Mouse (Mus musculus) liver, adult 2 months (tissue): ENCODE measurements at regions not wholly inside any gene's neighbourhood (a gene's known extent, or its start where the extent isn't known, plus 50 kb on each side); places are given as distances from the start of the nearest gene placed in this dataset.
A peak's percentile ranks its signal among the peaks of the same experiment; 100 is the strongest.

ENCODE experiments used
- DNase-seq: peaks from one replicate; pipeline ENCODE4 v3.0.0-alpha.2; 2011; ENCODE audit warnings: low read depth, low spot score; ENCODE audit errors: extremely low read depth
- H3K27ac ChIP-seq: fragments of 200-500 bp; replicated peaks from 2 replicates; pipeline ENCODE4 v1.5.1; 2012; ENCODE audit warnings: low read depth, mild to moderate bottlenecking, control low read depth, inconsistent platforms, low read length; ENCODE audit not compliant: insufficient read depth
- H3K27me3 ChIP-seq: fragments of 200-500 bp; 2 replicates; pipeline ENCODE4 v1.6.1; 2012; ENCODE audit warnings: mild to moderate bottlenecking, moderate library complexity, low read length, inconsistent platforms; ENCODE audit not compliant: control insufficient read depth, insufficient read depth
- H3K36me3 ChIP-seq: fragments of 200-500 bp; 2 replicates; pipeline ENCODE4 v1.6.1; 2012; ENCODE audit warnings: low read length, inconsistent platforms; ENCODE audit not compliant: control insufficient read depth, insufficient read depth
- H3K4me1 ChIP-seq: fragments of 200-500 bp; 2 replicates; pipeline ENCODE4 v1.6.1; 2011; ENCODE audit warnings: low read length; ENCODE audit not compliant: control insufficient read depth, insufficient read depth
- H3K4me3 ChIP-seq: fragments of 200-500 bp; 2 replicates; pipeline ENCODE4 v1.5.1; 2011; ENCODE audit warnings: low read depth, mild to moderate bottlenecking, control low read depth, low read length, moderate library complexity; ENCODE audit not compliant: insufficient read depth
- H3K79me2 ChIP-seq: fragments of 200-500 bp; 2 replicates; pipeline ENCODE4 v1.6.1; 2012; ENCODE audit warnings: inconsistent platforms, mild to moderate bottlenecking, low read length, moderate library complexity; ENCODE audit not compliant: control insufficient read depth, insufficient read depth
- H3K9ac ChIP-seq: fragments of 200-500 bp; 2 replicates; pipeline ENCODE4 v1.6.1; 2012; ENCODE audit warnings: low read depth, mild to moderate bottlenecking, control low read depth, inconsistent platforms, low read length
- CTCF ChIP-seq: fragments of 200-500 bp; IDR thresholded peaks from 2 replicates; pipeline ENCODE4 v1.5.1; 2011; ENCODE audit warnings: low read depth, low read length, control low read depth
- POLR2A ChIP-seq: fragments of 200-500 bp; IDR thresholded peaks from 2 replicates; pipeline ENCODE4 v1.6.1; 2011; ENCODE audit warnings: low read length, control low read depth; ENCODE audit not compliant: insufficient read depth; ENCODE audit errors: extremely low read depth
- WGBS: fragments of 180-500 bp; shearing (Covaris S2); methylation state at CpG from one replicate; pipeline ENCODE4 v1.1.7; 2018; 5-methylcytosine and 5-hydroxymethylcytosine counted together

- TF ChIP-seq CTCF (no peak), POLR2A (no peak)
- Histone ChIP-seq H3K4me3 (no peak overlapping the region), H3K4me1 (peaks cover 2% of the 10 kb centered on the region; the same call in 1 of the 2 replicates), H3K9ac (no peak overlapping the region), H3K36me3 (no peaks in the 10 kb centered on the region), H3K27ac (no peak overlapping the region), H3K79me2 (no peaks in the 10 kb centered on the region), H3K27me3 (no peaks in the 10 kb centered on the region)
- 93% methylated on average over 4 of the region's 4 CpGs for WGBS
- no peak for DNase-seq
Measured at GRCm38 (mm10) chr8:9029156-9029555, 338.8 kb upstream of the Arglu1 start.

- H3K27ac ChIP-seq = peak overlapping the region; percentile 6; the same call in 1 of the 2 replicates
- no peaks in the 10 kb centered on the region for H3K36me3 ChIP-seq
- H3K9ac ChIP-seq = no peak overlapping the region
- H3K27me3 ChIP-seq = no peaks in the 10 kb centered on the region
- no peak for TF ChIP-seq POLR2A
- no peak for TF ChIP-seq CTCF
- H3K4me1 ChIP-seq = peaks cover 2% of the 10 kb centered on the region; the same call in 1 of the 2 replicates
- peak; percentile 54 for DNase-seq
- 34% methylated on average over 4 of the region's 4 CpGs for WGBS
- H3K79me2 ChIP-seq = no peaks in the 10 kb centered on the region
- no peak overlapping the region for H3K4me3 ChIP-seq
Measured at GRCm38 (mm10) chr8:9027672-9028071, 337.4 kb upstream of the Arglu1 start.

- Histone ChIP-seq H3K27ac (no peak overlapping the region), H3K79me2 (no peaks in the 10 kb centered on the region), H3K4me3 (no peak overlapping the region), H3K4me1 (peaks cover 2% of the 10 kb centered on the region; the same call in 1 of the 2 replicates), H3K36me3 (no peaks in the 10 kb centered on the region), H3K9ac (no peak overlapping the region), H3K27me3 (no peaks in the 10 kb centered on the region)
- TF ChIP-seq CTCF = no peak
- TF ChIP-seq POLR2A = no peak
- peak; percentile 14 for DNase-seq
- 41% methylated on average over 3 of the region's 3 CpGs for WGBS
Measured at GRCm38 (mm10) chr8:9025872-9026271, 335.6 kb upstream of the Arglu1 start.

GRCm38 (mm10) chr8:9025378-9025777 lies 335.1 kb upstream of the Arglu1 start:
- Histone ChIP-seq H3K36me3 (no peaks in the 10 kb centered on the region), H3K79me2 (no peaks in the 10 kb centered on the region), H3K4me1 (peaks cover 2% of the 10 kb centered on the region; the same call in 1 of the 2 replicates), H3K27me3 (no peaks in the 10 kb centered on the region), H3K9ac (no peak overlapping the region), H3K27ac (no peak overlapping the region), H3K4me3 (no peak overlapping the region)
- WGBS = 39% methylated on average over 3 of the region's 3 CpGs
- no peak for TF ChIP-seq CTCF
- TF ChIP-seq POLR2A = no peak
- no peak for DNase-seq

GRCm38 (mm10) chr8:9020744-9021143 lies 330.4 kb upstream of the Arglu1 start:
- no peak overlapping the region for H3K4me3 ChIP-seq
- WGBS = 84% methylated on average over 2 of the region's 2 CpGs
- peaks cover under 1% of the 10 kb centered on the region; the same call in 1 of the 2 replicates for H3K4me1 ChIP-seq
- TF ChIP-seq POLR2A (no peak), CTCF (no peak)
- no peak overlapping the region for H3K27ac ChIP-seq
- H3K36me3 ChIP-seq = no peaks in the 10 kb centered on the region
- no peak for DNase-seq
- no peaks in the 10 kb centered on the region for H3K79me2 ChIP-seq
- no peaks in the 10 kb centered on the region for H3K27me3 ChIP-seq
- H3K9ac ChIP-seq = no peak overlapping the region

- 68% methylated on average over 3 of the region's 3 CpGs for WGBS
- no peak for DNase-seq
Measured at GRCm38 (mm10) chr8:9020180-9020579, 329.9 kb upstream of the Arglu1 start.

More at GRCm38 (mm10) chr8:9020180-9020579, 329.9 kb upstream of the Arglu1 start:
- no peak for TF ChIP-seq CTCF
- no peak for TF ChIP-seq POLR2A
- no peak overlapping the region for H3K27ac ChIP-seq
- no peak overlapping the region for H3K4me3 ChIP-seq
- H3K79me2 ChIP-seq = no peaks in the 10 kb centered on the region
- no peaks in the 10 kb centered on the region for H3K4me1 ChIP-seq
- no peaks in the 10 kb centered on the region for H3K36me3 ChIP-seq
- no peak overlapping the region for H3K9ac ChIP-seq
- H3K27me3 ChIP-seq = no peaks in the 10 kb centered on the region
